Mouse (Mus musculus) limb, embryonic 15.5 days (tissue): ENCODE measurements around the gene Zan. TPM values are rescaled to one million over a fixed set of nuclear protein-coding genes. Genes with fewer than 3 reads are reported as not detected.

Source experiments
- ATAC-seq: fragments of 200-750 bp; cut with Nextera tagmentation; 2 replicates; pipeline ENCODE4 v1.8.0; 2017; ENCODE audit warnings: low read depth, moderate TSS enrichment; ENCODE audit not compliant: insufficient number of reproducible peaks, low FRiP score, low TSS enrichment
- H3K27ac ChIP-seq: fragments of 300-500 bp; sonication (generic); 2 replicates; pipeline ENCODE4 v1.5.1; 2015; ENCODE audit warnings: moderate library complexity, mild to moderate bottlenecking, inconsistent platforms
- H3K27me3 ChIP-seq: fragments of 300-500 bp; sonication (generic); 2 replicates; pipeline ENCODE4 v1.6.1; 2015; ENCODE audit warnings: inconsistent platforms
- H3K36me3 ChIP-seq: fragments of 300-500 bp; sonication (generic); 2 replicates; pipeline ENCODE4 v1.6.1; 2015; ENCODE audit warnings: inconsistent platforms
- H3K4me1 ChIP-seq: fragments of 300-500 bp; sonication (generic); 2 replicates; pipeline ENCODE4 v1.6.1; 2015; ENCODE audit warnings: inconsistent platforms
- H3K4me2 ChIP-seq: fragments of 300-500 bp; sonication (generic); 2 replicates; pipeline ENCODE4 v1.6.1; 2015; ENCODE audit warnings: mild to moderate bottlenecking, inconsistent platforms
- H3K4me3 ChIP-seq: fragments of 300-500 bp; sonication (generic); 2 replicates; pipeline ENCODE4 v1.5.1; 2015; ENCODE audit warnings: mild to moderate bottlenecking, inconsistent platforms
- H3K9ac ChIP-seq: fragments of 300-500 bp; sonication (generic); 2 replicates; pipeline ENCODE4 v1.6.1; 2015; ENCODE audit warnings: inconsistent platforms
- H3K9me3 ChIP-seq: fragments of 300-500 bp; sonication (generic); 2 replicates; pipeline ENCODE4 v1.6.1; 2016; ENCODE audit warnings: inconsistent platforms
- WGBS: fragments of 180-500 bp; shearing (Covaris S2); methylation state at CpG from one replicate; pipeline ENCODE4 v1.1.7; 2015; 5-methylcytosine and 5-hydroxymethylcytosine counted together
- polyA plus RNA-seq: library from polyadenylated mRNA; unstranded; fragments of >200 nt; fragmentation: Nextera tagmentation; extraction: Ambion mirVana; gene quantifications from 2 replicates; pipeline ENCODE4 v1.2.1, GENCODE M21; 2015

The Zan gene
- polyA plus RNA-seq, 1 experiment from 2014 or later, result 0.13 TPM

DNA sequence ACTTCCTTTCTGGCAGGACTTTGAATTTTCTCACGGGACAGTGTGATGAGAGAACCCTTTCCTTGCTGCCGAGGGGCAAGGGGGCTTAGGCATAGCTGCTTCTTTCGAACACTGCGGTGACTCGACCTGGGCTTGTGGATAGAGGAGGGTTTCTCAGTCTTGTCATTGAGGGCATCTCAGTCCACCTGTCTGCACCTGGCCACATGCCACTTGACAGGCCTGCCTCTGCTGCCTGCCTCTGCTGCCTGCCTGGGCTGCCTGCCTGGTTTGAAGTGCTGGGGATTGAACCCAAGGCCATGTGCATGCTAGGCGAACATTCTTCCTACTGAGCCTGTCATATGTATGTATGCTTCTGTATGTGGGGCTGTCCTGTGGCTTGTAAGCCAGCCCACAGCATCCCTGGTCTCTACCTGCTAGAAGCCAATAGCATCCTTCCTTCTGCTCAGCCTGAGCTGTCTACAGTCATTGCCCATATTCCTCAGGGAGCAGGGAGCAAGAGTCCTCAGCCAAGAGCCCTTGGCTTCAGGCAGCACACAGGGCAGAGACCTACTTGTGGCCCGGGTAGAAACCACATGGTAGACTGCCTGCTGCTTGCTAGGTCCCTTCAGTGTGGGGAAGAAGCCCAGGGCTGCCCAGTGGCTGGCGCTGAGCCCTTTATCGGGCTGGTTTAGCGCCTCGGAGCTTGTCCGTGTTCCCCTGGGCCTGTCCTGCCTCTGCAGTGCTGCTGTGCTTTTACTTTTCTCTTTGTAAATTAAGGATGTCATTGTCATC is 37.3 kb upstream of the Zan start:
- Histone ChIP-seq H3K36me3 (peaks cover 12% of the 10 kb centered on the region), H3K4me3 (no peak overlapping the region), H3K9ac (no peak overlapping the region), H3K27ac (no peak overlapping the region), H3K4me2 (no peak overlapping the region), H3K4me1 (peaks cover 41% of the 10 kb centered on the region), H3K27me3 (no peaks in the 10 kb centered on the region), H3K9me3 (no peaks in the 10 kb centered on the region)
- no peak for ATAC-seq
- WGBS, result 85% methylated on average over 12 of the region's 12 CpGs

DNA sequence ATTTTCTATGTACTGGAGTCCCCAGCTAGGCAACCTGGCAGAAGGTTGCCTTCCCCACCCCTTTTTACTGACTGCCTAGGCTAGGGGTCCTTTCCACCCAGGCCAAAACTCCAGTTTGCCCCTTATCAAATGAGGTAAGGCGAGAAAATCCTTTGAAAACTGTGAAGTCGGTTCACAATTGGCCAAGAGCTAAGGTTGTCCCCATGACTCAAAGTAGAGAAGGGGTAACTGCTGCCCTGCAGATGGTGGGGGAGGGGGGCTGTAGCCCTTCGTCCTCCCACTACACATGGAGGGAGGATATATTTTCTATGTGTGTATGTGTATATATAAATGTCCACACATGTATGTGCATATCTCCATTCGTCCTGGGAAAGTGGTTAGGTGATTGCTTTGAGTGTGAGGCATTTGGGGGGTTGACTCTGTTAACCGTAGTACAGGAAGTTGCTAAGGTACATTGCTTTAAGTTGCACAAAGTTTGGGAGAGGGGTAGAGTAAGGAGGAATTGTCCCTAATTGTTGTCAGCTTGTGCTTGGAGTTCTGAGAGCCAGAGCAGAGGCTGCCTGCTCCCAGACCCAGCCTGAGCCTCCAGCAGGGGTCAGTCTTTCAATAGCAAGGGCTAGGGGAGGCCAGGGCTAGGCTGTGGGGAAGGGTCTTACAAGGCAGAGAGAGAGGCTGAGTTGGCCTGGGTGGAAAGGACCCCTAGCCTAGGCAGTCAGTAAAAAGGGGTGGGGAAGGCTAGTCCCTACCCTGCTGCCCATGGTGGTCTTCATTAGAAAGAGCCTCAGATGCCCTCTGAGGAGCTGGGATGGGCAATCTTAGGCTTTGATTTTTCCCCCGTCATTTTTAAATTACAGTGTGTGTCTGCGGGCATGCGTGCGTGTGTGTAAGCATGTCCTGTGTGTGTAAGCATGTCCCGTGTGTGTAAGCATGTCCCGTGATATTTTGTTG is 36.3 kb upstream of the Zan start:
- Histone ChIP-seq H3K4me3 (no peak overlapping the region), H3K27ac (no peak overlapping the region; the same call in 1 of the 2 replicates), H3K4me2 (no peak overlapping the region), H3K27me3 (no peaks in the 10 kb centered on the region), H3K9ac (no peak overlapping the region), H3K9me3 (no peaks in the 10 kb centered on the region), H3K4me1 (peaks cover 41% of the 10 kb centered on the region), H3K36me3 (peaks cover 3% of the 10 kb centered on the region)
- no peak for ATAC-seq
- WGBS, result 77% methylated on average over 11 of the region's 11 CpGs

DNA sequence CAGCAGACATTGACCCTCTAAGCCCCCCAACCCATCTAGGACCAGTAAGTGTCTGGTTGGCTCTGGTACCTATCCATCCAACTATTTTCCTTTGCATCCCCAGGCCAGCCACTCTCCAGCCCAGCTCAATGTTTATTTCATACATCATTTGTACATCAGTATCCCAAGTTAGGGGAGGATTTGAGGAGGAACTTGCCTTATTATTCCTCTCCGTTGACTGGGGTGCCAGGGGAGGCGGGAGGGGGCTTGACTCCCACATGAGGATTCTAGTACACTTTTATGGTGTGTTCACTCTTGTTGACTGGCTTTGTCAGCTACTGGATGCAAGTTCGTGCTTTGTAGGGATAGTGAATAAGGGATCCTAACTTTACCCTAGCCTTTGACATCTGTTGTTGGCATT is 34.8 kb upstream of the Zan start:
- Histone ChIP-seq H3K27ac (0 out of 2 replicates have a peak overlapping the region, but pooled peaks have one; percentile 85), H3K4me2 (peak overlapping the region; percentile 77), H3K9me3 (no peaks in the 10 kb centered on the region), H3K4me3 (peak overlapping the region; percentile 92), H3K9ac (peak overlapping the region; percentile 97; the same call in 1 of the 2 replicates), H3K4me1 (peaks cover 41% of the 10 kb centered on the region), H3K36me3 (no peaks in the 10 kb centered on the region), H3K27me3 (no peaks in the 10 kb centered on the region)
- ATAC-seq, result no peak
- 66% methylated on average over 3 of the region's 3 CpGs for WGBS

DNA sequence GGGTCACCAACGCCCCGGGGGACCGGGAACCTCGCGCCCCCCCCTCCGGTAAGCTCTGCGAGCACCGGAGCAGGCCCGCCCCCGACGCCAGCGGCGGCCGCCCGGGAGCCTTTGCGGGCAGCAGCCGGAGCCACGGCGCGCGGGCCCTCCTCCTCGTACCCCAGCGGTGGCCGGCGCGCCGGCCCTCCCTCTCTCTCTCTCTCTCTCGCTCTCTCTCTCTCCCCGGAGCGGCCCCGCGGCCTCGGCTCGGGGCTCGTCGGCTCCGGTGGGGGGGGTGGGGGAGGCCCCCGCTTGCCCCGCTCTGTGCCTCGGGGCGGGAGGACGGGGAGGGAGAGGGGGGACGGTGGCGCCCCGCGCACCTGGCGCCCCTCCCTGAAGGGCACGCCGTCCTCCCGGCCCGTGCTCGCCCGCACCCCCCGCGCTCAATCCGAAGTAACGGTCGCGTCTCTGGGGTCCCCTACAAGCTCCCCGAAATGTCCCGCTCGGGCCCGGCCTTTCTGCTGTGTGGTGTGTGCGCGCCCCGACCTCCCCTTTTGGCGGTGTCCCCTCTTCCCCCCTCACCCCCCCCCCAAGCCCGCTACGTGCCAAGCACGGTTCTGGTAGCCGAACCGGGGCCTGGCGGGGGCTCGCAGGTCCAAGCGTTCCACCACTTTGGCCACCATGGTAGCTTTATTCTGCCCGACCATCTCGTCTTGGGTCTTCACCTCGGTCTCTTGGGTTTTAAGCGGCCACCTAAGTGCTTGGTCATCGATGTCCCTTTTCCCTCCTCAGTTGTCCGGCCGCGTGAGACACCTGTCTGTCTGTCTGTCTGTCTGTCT is 33.9 kb upstream of the Zan start:
- Histone ChIP-seq H3K36me3 (no peaks in the 10 kb centered on the region), H3K4me1 (peaks cover 41% of the 10 kb centered on the region), H3K27me3 (no peaks in the 10 kb centered on the region), H3K9me3 (no peaks in the 10 kb centered on the region), H3K27ac (peak overlapping the region; percentile 85), H3K4me3 (peak overlapping the region; percentile 92), H3K4me2 (peak overlapping the region; percentile 77), H3K9ac (peak overlapping the region; percentile 97)
- ATAC-seq, result no peak
- under 1% methylated on average over 56 of the region's 83 CpGs for WGBS

DNA sequence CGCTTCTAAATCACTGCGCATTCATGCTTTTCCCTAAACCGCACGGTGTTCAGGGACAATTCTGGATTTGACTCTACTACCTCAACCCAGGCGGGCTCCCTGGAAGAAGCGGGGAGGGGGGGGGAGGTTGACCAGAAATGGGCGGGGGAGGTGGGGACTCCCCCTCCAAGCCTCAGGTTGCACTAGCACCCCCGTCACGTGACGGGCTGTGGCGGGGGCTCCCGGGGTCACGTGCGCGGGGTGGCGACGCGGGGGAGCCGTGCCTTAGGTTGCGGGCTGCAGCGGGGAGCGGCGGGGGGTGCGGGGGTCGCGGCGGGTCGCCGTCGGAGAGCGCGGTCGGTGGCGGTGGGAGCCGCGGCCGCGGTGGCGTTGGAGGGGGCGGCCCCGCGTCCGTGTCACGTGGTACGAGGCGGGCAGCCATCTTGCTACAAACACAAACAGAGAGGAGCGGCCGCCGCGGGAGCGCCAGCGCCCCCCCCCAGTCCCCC is 33.2 kb upstream of the Zan start:
- peak overlapping the region; percentile 85 for H3K27ac ChIP-seq
- peak overlapping the region; percentile 45 for H3K4me2 ChIP-seq
- H3K27me3 ChIP-seq, result no peaks in the 10 kb centered on the region
- H3K9ac ChIP-seq, result peak overlapping the region; percentile 97
- 2% methylated on average over 12 of the region's 52 CpGs for WGBS
- ATAC-seq, result peak; percentile 69
- H3K4me3 ChIP-seq, result peak overlapping the region; percentile 92
- peaks cover 39% of the 10 kb centered on the region for H3K4me1 ChIP-seq
- no peaks in the 10 kb centered on the region for H3K36me3 ChIP-seq
- H3K9me3 ChIP-seq, result no peaks in the 10 kb centered on the region

DNA sequence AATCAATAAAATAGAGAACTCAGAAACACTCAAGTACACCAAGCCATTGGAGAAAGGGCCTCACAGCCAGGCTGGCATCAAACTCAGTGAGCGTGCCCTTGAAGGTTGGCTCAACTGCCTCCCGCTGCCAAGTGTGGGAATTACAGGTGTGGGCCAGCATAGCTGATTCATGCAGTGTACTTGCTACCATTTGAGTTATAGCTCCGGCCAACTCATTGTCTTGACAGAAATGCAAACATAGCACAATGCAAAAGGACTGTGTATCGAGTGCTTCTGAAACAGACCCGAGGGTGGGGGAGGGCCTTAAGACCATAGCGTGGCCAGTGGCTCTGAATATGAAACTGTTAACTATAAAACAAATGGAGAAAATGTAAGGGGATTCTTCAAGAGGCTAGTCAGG is 27.2 kb upstream of the Zan start:
- WGBS, result 83% methylated on average over 6 of the region's 6 CpGs
- Histone ChIP-seq H3K27me3 (no peaks in the 10 kb centered on the region), H3K36me3 (no peaks in the 10 kb centered on the region), H3K4me3 (no peak overlapping the region), H3K4me1 (peaks cover 17% of the 10 kb centered on the region), H3K9me3 (no peaks in the 10 kb centered on the region), H3K27ac (no peak overlapping the region), H3K4me2 (no peak overlapping the region), H3K9ac (no peak overlapping the region)
- ATAC-seq, result no peak

DNA sequence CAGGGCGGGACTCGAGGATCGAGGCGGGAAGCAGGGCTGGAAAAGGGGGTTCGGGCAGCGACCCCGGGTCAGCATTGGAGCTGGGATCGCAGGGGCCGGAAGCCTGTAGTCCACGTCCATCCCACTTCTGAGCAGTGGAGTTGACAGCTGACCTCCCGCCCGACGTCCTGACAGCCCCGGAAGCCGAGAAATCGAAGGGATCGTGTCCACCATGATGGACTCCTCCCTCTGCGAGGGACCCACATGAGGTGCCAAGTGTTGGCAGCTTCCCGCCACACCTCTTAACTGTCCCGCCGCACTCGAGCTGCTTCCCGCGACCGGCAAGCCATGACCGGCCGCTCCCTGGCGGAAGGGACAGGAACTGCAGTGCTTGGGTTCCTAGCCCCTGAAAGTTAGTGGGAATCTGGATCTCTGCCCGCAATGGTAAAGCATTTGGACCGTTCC is 25.8 kb upstream of the Zan start:
- Histone ChIP-seq H3K9ac (peak overlapping the region; percentile 48), H3K27ac (peak overlapping the region; percentile 99), H3K4me1 (peaks cover 17% of the 10 kb centered on the region), H3K36me3 (no peaks in the 10 kb centered on the region), H3K4me3 (peak overlapping the region; percentile 75), H3K27me3 (no peaks in the 10 kb centered on the region), H3K4me2 (peak overlapping the region; percentile 59), H3K9me3 (no peaks in the 10 kb centered on the region)
- peak; percentile 89 for ATAC-seq
- under 1% methylated on average over 30 of the region's 30 CpGs for WGBS

DNA sequence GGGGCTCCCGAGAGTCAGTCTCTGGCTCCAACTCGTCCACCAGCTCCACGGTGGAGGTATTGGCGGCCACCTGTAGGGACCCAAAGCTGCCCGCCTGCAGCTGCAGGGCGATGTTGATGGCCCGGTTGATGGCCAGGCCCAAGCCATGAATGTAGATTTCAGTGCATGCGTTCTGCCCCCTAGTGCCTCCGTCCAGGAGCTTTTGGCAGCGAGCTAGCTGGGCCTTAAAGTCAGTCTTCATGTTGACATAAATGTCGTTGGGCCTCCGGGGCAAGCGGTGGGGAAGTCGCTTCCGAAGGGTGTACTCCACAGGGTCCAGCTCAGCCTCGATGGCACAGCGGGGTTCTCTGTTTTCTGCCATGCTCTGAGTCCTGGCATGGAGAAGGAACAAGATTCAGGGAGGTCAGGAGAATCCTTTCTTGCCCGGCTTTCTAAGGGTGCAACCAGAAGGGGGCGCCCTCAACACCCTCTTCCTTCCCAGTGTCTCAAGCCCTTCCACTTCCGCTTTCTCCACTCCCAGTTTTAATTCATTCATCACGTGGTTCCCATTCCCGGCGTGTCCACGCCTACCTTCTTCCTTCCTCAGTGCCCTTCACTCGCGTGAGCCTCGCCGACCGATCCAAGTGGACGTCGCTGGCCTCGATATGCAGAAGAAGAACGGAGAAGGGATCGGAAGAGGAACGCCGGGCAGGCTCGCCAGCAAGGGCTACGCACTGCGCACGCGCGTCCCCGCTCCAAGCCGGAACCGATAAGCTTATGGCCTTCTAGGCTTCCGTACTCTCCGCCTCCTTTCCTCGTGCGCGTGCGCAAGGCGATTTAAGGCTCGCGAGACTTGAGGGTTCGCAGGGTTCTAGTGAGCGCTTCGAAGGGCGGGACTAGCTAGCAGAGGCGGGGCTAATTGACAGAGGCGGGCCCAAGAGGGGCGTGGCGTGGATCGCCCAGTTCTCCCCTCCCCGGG is 25.1 kb upstream of the Zan start, which contains the start of gene Pop7:
Gene Pop7 (minus strand): TSS at position 810 of the 958 bp plus-strand sequence.
- 3% methylated on average over 64 of the region's 64 CpGs for WGBS
- Histone ChIP-seq H3K27me3 (no peaks in the 10 kb centered on the region), H3K9me3 (no peaks in the 10 kb centered on the region), H3K9ac (peak within 1 kb of the TSS; percentile 67), H3K4me1 (peaks cover 17% of the 10 kb centered on the region), H3K27ac (peak within 1 kb of the TSS; percentile 99), H3K36me3 (no peaks in the 10 kb centered on the region), H3K4me3 (peak within 1 kb of the TSS; percentile 75), H3K4me2 (peak within 1 kb of the TSS; percentile 70)
- peak; percentile 96 for ATAC-seq

DNA sequence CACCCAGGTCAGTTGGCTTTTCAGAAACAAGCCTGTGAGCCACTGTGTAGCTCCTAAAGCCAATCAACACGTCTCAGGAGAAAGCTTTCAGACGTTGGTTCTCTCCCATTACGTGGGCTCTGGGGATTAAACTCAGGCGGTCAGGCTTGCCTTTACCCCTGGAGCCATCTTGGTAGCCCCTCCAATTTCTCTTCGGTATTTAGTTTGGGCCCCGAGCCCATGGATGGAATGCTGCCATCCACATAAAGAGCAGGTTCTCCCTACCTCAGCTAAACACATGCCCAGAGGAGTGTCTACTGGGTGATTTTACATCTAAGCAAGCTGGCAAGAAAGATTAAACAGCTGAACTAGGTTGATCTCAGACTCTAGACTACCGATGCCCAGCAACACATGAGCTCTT is 23.3 kb upstream of the Zan start:
- no peak overlapping the region for H3K4me2 ChIP-seq
- ATAC-seq, result no peak

DNA sequence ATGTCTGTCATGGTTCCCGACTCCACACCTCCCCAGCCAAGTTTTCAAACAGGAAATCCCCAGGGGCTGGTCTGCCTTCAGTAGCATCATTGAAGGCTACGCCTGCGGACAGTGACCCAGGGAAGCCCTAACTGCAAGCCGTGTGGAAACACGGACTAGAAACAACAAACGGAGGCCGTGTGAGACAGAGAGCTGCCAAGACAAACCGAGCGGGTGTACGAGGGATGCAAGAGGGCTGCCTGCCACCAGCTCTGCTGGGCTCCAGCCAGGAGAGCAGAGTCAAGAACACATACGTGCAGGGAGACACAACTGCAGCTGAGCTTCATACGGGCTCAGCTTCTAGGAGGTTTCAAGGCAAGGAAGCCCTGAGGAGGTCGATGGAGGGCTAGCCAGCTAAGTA is 17.0 kb upstream of the Zan start:
- H3K9ac ChIP-seq, result no peak overlapping the region
- peak overlapping the region; percentile 43 for H3K27ac ChIP-seq
- H3K9me3 ChIP-seq, result no peaks in the 10 kb centered on the region
- H3K27me3 ChIP-seq, result no peaks in the 10 kb centered on the region
- H3K4me2 ChIP-seq, result no peak overlapping the region
- 65% methylated on average over 13 of the region's 13 CpGs for WGBS
- no peaks in the 10 kb centered on the region for H3K36me3 ChIP-seq
- peaks cover 11% of the 10 kb centered on the region for H3K4me1 ChIP-seq
- ATAC-seq, result no peak; the same call in 1 of the 2 replicates
- no peak overlapping the region for H3K4me3 ChIP-seq

More for the DNA sequence above, 23.3 kb upstream of the Zan start:
- 87% methylated on average over 7 of the region's 7 CpGs for WGBS
- H3K27ac ChIP-seq, result no peak overlapping the region
- no peaks in the 10 kb centered on the region for H3K36me3 ChIP-seq
- no peak overlapping the region for H3K9ac ChIP-seq
- H3K27me3 ChIP-seq, result no peaks in the 10 kb centered on the region
- H3K9me3 ChIP-seq, result no peaks in the 10 kb centered on the region
- no peak overlapping the region for H3K4me3 ChIP-seq
- H3K4me1 ChIP-seq, result peaks cover 17% of the 10 kb centered on the region
